Mouse (Mus musculus) heart, embryonic 14.5 days (tissue): Measurements from ENCODE around the gene Vmn2r115. TPM values are rescaled to one million over a fixed set of nuclear protein-coding genes. Genes with fewer than 3 reads are reported as not detected.
"Not testable (repeated sequence)": the region's sequence is repeated elsewhere in the genome, so short reads cannot be mapped to it uniquely, and the experiment has no call there.

Experiments
- ATAC-seq: fragments of 200-750 bp; cut with Nextera tagmentation; 2 replicates; pipeline ENCODE4 v1.8.0; 2017; ENCODE audit warnings: low read depth, moderate TSS enrichment; ENCODE audit not compliant: insufficient number of reproducible peaks, insufficient read depth, low FRiP score
- H3K27ac ChIP-seq, 2 experiments: fragments of 200-500 bp in 1 of 2; fragments of 300-500 bp in 1 of 2; sonication (generic) in 1 of 2; replicated peaks in 1 of 2; 2 replicates each; pipeline ENCODE4 v1.5.1; 2012 to 2014; ENCODE audit warnings: low read depth in 2 of 2, low read length in 2 of 2, control low read depth in 1 of 2, mild to moderate bottlenecking in 1 of 2, mixed read lengths in 1 of 2; ENCODE audit not compliant: control insufficient read depth in 1 of 2, insufficient read depth in 1 of 2
- H3K27me3 ChIP-seq: fragments of 300-500 bp; sonication (generic); 2 replicates; pipeline ENCODE4 v1.6.1; 2014; ENCODE audit warnings: mild to moderate bottlenecking, low read length, control low read depth; ENCODE audit not compliant: control insufficient read depth, insufficient read depth
- H3K36me3 ChIP-seq: fragments of 300-500 bp; sonication (generic); 2 replicates; pipeline ENCODE4 v1.6.1; 2014; ENCODE audit warnings: mild to moderate bottlenecking, control low read depth, low read length, mixed read lengths; ENCODE audit not compliant: control insufficient read depth, insufficient read depth
- H3K4me1 ChIP-seq, 2 experiments: fragments of 200-500 bp in 1 of 2; fragments of 300-500 bp in 1 of 2; sonication (generic) in 1 of 2; 2 replicates each; pipeline ENCODE4 v1.6.1; 2012 to 2014; ENCODE audit warnings: low read length in 2 of 2, control low read depth in 1 of 2, mixed read lengths in 1 of 2; ENCODE audit not compliant: control insufficient read depth in 2 of 2, insufficient read depth in 2 of 2
- H3K4me2 ChIP-seq: fragments of 300-500 bp; sonication (generic); 2 replicates; pipeline ENCODE4 v1.6.1; 2014; ENCODE audit warnings: mild to moderate bottlenecking, low read length
- H3K4me3 ChIP-seq, 2 experiments: fragments of 200-500 bp in 1 of 2; fragments of 300-500 bp in 1 of 2; sonication (generic) in 1 of 2; 2 replicates each; pipeline ENCODE4 v1.5.1; 2012 to 2014; ENCODE audit warnings: low read length in 2 of 2, mild to moderate bottlenecking in 2 of 2, control low read depth in 1 of 2, low read depth in 1 of 2, moderate library complexity in 1 of 2; ENCODE audit not compliant: control insufficient read depth in 1 of 2, insufficient read depth in 1 of 2
- H3K9ac ChIP-seq: fragments of 300-500 bp; sonication (generic); 2 replicates; pipeline ENCODE4 v1.6.1; 2014; ENCODE audit warnings: mild to moderate bottlenecking, low read length
- H3K9me3 ChIP-seq: fragments of 300-500 bp; sonication (generic); 2 replicates; pipeline ENCODE4 v1.6.1; 2016; ENCODE audit warnings: low read length, control low read depth; ENCODE audit not compliant: control insufficient read depth
- WGBS: fragments of 180-500 bp; shearing (Covaris S2); extraction: QIAGEN DNeasy Blood & Tissue Kit; methylation state at CpG from one replicate; pipeline ENCODE4 v1.1.7; 2014; 5-methylcytosine and 5-hydroxymethylcytosine counted together
- polyA plus RNA-seq: library from polyadenylated mRNA; unstranded; fragments of >200 nt; fragmentation: Nextera tagmentation; extraction: Ambion mirVana; gene quantifications from 2 replicates; pipeline ENCODE4 v1.2.1, GENCODE M21; 2014

Vmn2r115 gene
- not detected in 2 replicates for polyA plus RNA-seq

- ATAC-seq, H3K27me3 ChIP-seq, H3K4me3 ChIP-seq, H3K9me3 ChIP-seq, H3K4me1 ChIP-seq, H3K9ac ChIP-seq, H3K36me3 ChIP-seq, H3K4me2 ChIP-seq, H3K27ac ChIP-seq: not testable (repeated sequence)
- WGBS = 38% methylated on average over 2 of the region's 2 CpGs
Observed at GRCm38 (mm10) chr17:23343441-23343840, at the start of gene Vmn2r115. Gene Vmn2r115, plus strand, starts transcription at chr17:23343741.

GRCm38 (mm10) chr17:23312437-23312836, 31.1 kb upstream of the Vmn2r115 start, which contains the start of gene Vmn2r114:
Gene Vmn2r114, minus strand, starts transcription at chr17:23312537.
- not testable (repeated sequence) for ATAC-seq, H3K9me3 ChIP-seq, H3K4me3 ChIP-seq, H3K36me3 ChIP-seq, H3K27me3 ChIP-seq, H3K4me2 ChIP-seq, H3K27ac ChIP-seq, H3K4me1 ChIP-seq, H3K9ac ChIP-seq
- 50% methylated on average over 2 of the region's 2 CpGs for WGBS

GRCm38 (mm10) chr17:23330657-23331056, 12.9 kb upstream of the Vmn2r115 start:
- WGBS = 62% methylated on average over 6 of the region's 6 CpGs
- H3K36me3 ChIP-seq = no peaks in the 10 kb centered on the region
- H3K27ac ChIP-seq = no peak overlapping the region
- no peaks in the 10 kb centered on the region for H3K27me3 ChIP-seq
- H3K4me2 ChIP-seq = no peak overlapping the region
- H3K4me1 ChIP-seq = no peaks in the 10 kb centered on the region
- no peak overlapping the region for H3K9ac ChIP-seq
- no peak for ATAC-seq
- H3K9me3 ChIP-seq = peaks cover 25% of the 10 kb centered on the region
- H3K4me3 ChIP-seq = no peak overlapping the region

GRCm38 (mm10) chr17:23351644-23352043, 8.1 kb downstream of the Vmn2r115 start:
- Histone ChIP-seq H3K4me1 (no peaks in the 10 kb centered on the region), H3K27ac (no peak overlapping the region)
- 40% methylated on average over 1 of the region's 1 CpGs for WGBS

DNA sequence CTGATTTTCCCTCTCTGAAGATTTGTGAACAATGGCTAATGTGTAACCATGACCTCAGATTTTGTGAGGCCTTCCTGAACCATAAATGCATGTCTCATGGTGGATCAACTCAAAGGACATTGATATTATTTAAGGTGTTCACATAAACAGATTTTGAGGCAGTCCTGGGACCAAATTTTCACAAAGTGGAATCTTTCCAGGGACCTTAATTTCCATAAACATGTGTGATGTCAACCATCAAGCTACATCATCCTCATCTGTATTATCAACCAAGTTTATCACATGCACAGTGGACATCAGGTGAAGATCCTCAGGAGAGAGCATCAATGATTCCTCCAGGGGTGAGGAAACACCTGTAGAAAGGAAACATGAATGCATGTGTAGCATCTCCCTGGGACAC, 40.8 kb downstream of the Vmn2r115 start, which contains the start of gene Vmn2r116:
Vmn2r116 (plus strand) TSS at position 301 of the 400 bp plus-strand sequence.
- H3K4me1 ChIP-seq, H3K36me3 ChIP-seq: not testable (repeated sequence)

More at GRCm38 (mm10) chr17:23351644-23352043, 8.1 kb downstream of the Vmn2r115 start:
- H3K9me3 ChIP-seq = no peaks in the 10 kb centered on the region
- no peaks in the 10 kb centered on the region for H3K27me3 ChIP-seq
- H3K36me3 ChIP-seq = no peaks in the 10 kb centered on the region
- H3K9ac ChIP-seq = no peak overlapping the region
- no peak overlapping the region for H3K4me3 ChIP-seq
- no peak overlapping the region for H3K4me2 ChIP-seq
- ATAC-seq = no peak

More for the DNA sequence above, 40.8 kb downstream of the Vmn2r115 start, which contains the start of gene Vmn2r116:
- not testable (repeated sequence) for H3K27ac ChIP-seq, H3K4me3 ChIP-seq, H3K9me3 ChIP-seq, ATAC-seq, H3K9ac ChIP-seq, H3K27me3 ChIP-seq, H3K4me2 ChIP-seq

Other genes with a start within 250 kb of the Vmn2r115 start
- gene Zfp40, start 150.5 kb upstream of the Vmn2r115 start, polyA plus RNA-seq = 9.5 and 10.2 TPM in 2 replicates
- not detected in 2 replicates for gene Vmn2r114, start 31.2 kb upstream of the Vmn2r115 start, polyA plus RNA-seq
- not detected in 2 replicates for gene Vmn2r116, start 40.9 kb downstream of the Vmn2r115 start, polyA plus RNA-seq
- gene Vmn2r117, start 136.0 kb downstream of the Vmn2r115 start, polyA plus RNA-seq = not detected in 2 replicates
- gene Zfp213, start 220.5 kb downstream of the Vmn2r115 start, polyA plus RNA-seq = 13.8 and 14.0 TPM in 2 replicates